Mouse (Mus musculus) liver (tissue): ENCODE data around the gene Nek9.
A peak's percentile ranks its signal among the peaks of the same experiment; 100 is the strongest.

Experiments
- DNase-seq: peaks from one replicate; pipeline ENCODE4 v3.0.0-alpha.2; 2020; ENCODE audit warnings: mixed read lengths

Gene Nek9

DNA sequence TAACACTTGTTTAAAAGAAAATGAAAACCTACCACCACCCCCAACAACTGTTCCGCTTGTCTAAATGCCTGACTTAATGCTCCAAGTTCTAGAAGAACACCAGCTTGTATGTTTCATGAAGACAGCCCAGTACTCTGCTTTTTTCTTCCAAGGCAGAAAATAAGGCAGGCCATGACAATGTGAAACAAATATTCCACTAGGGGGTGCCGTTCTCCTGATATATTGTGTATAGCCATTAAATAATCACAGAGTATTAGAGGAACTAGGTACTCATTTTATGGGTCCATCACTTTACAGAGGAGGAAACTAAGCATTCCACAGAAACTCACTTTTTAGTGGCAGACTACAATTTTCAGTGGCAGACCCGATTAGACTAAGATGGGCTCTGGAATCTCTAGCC is 7.2 kb upstream of the Nek9 start:
- peak; percentile 15 for DNase-seq

DNA sequence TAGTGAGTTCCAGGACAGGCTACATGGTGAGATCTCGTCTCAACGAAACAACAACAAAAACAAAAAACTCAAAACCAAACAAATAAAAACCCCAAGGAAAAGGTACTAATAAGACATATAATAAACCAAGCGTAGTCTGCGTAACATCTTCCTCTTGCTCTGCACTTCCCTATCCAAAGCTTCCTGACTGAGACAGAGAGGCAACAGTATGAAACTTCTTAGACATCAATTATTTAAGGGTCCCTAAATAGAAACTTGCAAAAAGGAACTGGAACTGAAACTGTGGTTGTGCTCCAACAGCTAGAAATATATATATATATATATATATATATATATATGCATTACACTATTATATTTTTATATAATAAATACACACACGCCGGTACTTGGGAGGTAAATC is 6.4 kb upstream of the Nek9 start:
- no peak for DNase-seq

DNA sequence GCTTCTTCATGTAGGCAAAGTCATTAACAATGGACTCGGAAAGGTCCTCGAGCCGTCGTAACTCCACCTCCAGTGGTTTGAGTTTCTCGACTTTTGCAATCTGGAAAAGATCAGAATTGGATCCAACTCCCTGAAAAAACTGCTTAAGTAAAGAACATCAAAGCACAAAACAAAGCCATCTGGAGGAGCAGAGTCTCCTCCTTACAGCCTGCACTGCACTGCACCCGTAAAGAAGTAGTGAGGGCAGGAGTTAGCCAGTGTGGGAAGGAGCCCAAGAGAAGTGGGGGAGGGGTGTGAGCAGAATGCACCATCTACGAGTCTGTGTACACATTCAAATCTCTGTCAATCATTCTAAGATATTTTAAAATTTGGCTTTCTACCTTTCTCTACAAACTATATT is 5.1 kb upstream of the Nek9 start:
- DNase-seq, result no peak

- no peak for DNase-seq
These were observed 3.1 kb upstream of the Nek9 start for GRCm38 (mm10) chr12:85342310-85342709.

GRCm38 (mm10) chr12:85341131-85341530 is 2.0 kb upstream of the Nek9 start:
- DNase-seq, result no peak

DNA sequence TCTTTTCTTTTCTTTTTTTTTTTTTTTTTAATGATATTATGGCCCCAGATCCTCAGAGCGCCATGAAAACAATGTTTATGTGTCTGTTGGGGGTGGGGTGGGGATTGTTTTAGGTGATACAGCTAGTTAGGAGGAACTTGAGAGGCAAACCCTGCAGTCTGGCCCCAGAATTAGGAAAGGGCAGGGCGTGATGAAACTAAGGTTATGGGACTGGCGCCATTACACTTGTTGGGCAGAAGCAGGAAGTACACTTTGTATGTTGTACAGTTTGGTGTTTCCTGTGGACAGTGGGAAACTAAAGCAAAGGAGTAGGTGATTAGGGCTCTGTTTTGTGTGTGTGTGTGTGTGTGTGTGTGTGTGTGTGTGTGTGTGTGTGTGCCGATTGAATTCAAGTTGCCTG is 785 bp upstream of the Nek9 start:
- peak; percentile 36 for DNase-seq

DNA sequence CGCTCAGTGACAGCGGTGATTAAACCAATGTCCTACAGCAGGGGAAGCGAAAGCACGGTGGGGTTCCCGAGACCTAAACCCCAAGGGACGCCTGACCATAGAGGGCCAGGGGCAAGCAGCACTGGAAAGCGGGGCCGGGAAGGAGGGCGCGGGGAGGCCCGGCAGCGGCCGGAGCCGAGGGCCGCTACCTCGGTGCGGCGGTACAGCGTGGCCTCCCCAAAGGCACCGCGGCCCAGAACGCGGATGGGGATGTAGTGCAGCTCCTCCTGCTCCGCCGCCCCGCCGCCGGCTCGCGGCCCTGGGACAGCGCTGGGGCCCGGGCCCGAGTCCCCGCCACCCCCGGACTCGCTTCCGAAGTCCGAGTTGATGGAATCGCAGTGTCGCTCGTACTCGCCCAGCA is 347 bp downstream of the Nek9 start:
- no peak for DNase-seq

- no peak for DNase-seq
These were observed 1.4 kb downstream of the Nek9 start for GRCm38 (mm10) chr12:85337567-85338311.

- no peak for DNase-seq
These were observed 9.0 kb downstream of the Nek9 start for GRCm38 (mm10) chr12:85330153-85330552.

GRCm38 (mm10) chr12:85308651-85309050 is 30.5 kb downstream of the Nek9 start:
- DNase-seq, result no peak

GRCm38 (mm10) chr12:85305247-85305892 is 33.8 kb downstream of the Nek9 start:
- DNase-seq, result peak; percentile 83

DNA sequence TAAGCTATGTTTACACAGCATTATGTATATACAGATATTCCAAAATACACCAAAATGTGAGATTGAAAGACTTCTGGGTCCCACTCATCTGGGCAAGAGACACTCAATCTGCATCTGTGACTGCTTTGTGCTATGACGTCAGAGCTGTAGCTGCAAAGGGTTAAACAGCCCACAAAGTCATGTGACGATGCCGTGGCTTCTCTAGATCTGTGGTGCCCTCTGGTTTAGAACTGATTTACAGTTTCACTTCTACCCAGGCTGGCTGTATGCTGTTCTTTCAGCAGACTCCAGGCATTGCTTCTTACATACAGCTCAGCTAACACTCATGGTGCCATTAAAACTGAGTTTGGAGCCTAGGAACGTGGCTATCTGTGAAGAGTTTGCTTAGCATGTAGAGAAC is 34.4 kb downstream of the Nek9 start:
- DNase-seq, result no peak

GRCm38 (mm10) chr12:85303256-85303655 is 35.9 kb downstream of the Nek9 start:
- DNase-seq, result no peak

DNA sequence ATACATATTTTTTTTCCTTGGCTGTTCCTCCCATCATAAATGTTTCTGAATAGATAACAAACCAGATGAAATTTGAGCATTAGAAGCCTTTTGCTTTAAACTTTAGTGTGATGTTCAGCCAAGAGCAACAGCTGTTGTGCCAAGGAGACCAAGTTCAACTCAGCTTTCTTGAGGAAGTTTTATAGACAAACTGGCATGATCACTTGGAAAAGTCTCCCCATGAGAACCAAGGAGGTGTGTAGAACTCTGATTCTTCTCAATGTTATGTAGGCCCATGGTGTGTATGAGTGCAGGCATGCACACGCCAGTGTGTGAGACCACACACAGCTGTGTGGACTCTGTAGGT is 40.4 kb downstream of the Nek9 start:
- DNase-seq, result no peak

DNA sequence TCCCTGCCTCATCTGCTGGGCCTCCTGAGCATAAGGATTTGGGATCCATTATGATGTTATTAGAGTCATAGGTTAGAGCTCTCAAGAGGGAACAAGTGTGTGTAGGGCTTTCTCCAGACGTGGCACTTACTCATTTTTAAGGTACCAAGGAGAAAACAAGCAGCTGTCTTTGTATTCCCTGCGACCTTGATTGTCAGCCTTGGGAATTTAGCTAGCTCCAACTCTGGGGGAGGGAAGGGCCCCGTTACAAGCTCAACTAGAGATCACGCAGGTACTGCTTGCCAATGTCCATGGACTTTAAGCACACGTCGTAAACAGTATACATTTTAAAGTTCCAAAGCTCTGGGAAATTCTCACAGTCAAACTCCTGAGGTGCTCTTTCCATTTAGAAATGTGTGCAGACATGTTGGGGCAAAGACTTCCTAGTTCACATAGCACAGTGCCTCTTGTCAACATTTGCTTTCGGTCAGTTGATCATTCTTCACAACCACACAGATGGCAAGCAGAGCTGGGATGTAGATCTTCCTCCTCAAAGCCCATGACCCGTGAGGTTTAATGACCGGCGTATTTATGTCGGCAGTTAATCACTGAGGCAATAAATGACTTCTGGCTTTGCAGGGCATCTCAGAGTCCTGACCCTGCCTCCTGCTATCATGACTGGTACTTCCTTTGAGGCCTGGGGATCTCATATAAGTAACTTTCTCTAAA is 40.9 kb downstream of the Nek9 start:
- DNase-seq, result no peak

- no peak for DNase-seq
These were observed 41.7 kb downstream of the Nek9 start for GRCm38 (mm10) chr12:85297345-85297997.

DNA sequence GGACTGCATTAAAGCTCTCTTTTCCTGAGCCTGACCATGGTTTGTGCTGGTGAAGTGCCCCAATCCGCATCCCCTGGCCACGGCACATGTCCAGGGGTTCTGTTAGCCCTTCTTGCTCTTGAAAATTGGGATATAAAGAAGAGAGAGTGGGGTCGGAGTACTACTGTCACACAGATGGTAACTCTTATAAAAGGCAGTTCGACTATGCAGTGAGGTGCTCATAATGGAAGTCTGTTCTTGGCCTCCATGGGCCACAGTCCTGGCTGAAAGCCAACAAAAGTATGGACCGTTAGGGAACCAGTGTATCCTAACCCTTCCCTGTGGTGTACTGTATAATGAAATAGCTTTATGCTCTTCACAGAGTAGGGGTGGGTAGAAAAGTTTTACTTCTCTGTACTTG is 42.2 kb downstream of the Nek9 start:
- DNase-seq, result no peak

DNA sequence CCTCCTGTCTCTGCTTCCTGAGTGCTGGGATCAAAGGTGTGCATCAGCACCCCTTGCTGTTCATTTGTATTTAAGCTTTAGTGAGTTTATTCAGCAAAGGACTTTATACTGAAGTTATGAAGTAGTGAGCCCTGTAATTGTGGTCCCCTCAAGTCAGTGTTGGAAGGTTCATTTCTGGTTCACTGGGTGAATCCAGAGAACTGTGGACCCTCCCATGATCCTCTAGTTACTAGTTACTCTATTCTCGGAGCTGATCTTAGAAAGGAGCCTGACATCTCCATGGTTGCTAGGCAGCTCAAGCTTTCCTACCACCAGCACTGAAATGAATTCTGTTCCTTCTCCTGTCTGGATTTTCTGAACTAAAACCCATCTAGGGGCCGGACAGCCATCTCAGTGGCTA is 43.7 kb downstream of the Nek9 start:
- DNase-seq, result no peak

DNA sequence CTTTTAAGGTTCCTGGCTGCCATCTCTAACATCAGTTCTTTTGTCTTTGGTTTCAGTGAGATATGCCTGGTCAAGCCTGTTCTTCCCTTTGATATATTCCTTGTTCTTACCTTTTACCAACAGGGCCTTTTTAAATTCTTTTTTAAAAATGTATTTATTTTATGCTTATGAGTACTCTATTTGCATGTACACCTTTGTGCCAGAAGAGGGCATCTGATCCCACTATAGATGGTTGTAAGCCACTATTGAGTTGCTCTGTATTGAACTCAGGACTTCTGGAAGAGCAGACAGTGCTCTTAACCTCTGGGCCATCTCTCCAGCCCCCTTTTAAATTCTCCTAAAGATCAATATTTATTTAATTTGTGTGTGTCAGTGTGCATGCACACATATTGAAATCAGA is 46.3 kb downstream of the Nek9 start:
- no peak for DNase-seq

DNA sequence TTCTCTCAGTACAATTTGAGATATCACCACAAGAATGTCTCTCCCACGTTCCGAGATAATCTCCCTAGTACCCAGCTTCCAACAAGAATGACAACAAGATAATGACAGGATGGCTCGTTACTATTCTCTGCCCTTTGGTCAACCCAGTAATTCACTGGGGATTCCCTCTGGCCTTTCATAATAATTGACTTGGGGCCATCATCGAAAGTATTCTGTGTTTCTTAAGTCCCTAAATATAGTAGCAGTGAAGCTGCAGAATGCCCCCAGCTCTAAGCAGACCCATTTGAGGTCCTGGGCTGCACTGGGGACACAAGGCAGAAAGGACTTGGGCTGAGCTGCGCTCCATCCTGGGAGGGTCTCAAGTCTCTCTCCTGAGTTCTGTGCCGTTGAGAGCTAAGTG is 46.9 kb downstream of the Nek9 start:
- no peak for DNase-seq

GRCm38 (mm10) chr12:85291541-85291940 is 47.6 kb downstream of the Nek9 start:
- no peak for DNase-seq

DNA sequence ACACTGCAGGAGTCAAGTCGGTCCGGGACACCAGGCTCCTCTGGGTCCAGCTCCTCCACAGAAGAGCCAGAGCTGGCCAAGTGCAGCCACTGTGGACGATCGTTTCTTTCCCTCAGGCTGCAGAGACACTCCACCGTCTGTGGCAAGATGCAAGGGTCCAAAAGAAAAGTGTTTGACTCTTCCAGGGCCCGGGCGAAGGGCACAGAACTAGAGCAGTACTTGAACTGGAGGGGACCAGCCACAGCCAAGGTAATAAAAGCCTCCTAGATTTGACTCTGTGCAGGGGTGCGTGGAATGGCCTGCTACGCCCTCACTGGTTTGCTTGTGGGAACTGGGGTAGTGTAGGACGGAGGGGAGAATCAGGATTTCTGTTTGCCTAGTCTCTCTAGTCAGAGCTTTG is 48.5 kb downstream of the Nek9 start:
- DNase-seq, result no peak

DNA sequence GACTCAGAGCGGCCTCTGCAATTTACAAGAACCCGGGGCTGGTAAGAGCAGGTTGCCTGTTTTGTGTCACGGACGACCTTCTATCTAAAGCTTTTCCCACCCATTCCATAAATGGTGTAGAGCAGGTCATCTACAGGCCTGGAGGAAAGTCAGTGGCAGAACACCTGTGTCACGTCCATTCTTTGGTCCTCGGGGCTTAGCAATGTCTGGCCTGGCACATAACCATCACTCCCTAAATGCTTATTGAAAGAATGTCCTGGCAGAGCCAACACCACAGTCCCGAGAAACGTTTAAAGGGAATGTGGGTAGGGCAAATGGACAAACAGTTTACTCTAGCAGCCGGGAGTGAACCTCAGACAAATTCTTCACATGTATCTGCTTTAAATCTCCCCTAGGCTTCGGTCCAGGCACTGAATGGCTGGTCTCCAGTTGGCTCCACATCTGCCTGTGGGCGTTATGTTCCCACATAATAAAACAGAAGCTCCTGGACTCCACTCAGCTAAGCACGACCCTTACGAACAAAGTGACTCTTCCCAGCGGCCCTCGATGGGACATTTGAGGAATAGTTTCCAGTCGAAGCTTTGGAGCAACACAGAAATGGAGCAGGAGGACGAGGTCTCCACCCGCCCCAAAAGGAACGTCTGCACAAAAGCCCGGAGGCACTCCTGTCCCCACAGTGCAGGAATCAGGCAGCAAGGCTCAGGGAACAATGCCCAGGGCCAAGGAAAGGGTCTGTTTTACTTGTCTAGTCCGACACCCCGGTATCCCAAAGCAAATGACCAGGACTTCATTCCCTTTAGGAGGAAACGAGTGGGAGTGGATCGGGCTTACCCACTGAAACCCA is 49.8 kb downstream of the Nek9 start:
- DNase-seq, result no peak
